Mouse (Mus musculus): ENCODE measurements around the gene Sgpp1. TPM values are rescaled to one million over a fixed set of nuclear protein-coding genes. Genes with fewer than 3 reads are reported as not detected.

Gene Sgpp1
- polyA plus RNA-seq, 1 experiment from 2014 or later: 12.7 TPM

DNA sequence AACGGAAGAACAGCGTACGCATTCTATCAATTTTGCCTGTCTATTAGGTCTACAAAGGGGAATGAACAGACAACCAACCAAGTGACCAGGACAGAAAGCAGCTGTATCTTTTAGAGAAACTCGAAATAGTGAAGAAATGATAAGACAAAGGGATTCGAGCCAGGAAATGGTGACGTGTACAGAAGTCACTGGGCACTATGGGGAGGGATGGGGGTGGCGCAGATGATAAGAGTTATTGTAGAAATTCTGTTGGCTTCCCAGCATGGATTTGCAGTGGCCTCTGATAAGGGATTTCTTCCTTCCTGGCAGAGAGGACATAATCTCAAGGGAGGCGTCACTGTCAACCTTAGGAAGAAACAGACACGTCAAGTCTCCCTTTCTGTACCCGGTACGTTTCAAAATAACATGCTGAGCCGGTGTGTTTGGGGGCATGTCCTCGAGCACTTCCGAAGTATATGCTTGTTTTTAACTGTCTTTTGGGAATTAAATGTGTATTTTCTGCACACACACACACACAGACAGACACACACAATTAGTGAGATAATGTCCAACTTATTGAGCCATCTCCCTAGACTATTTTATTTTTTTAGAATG is 10.3 kb upstream of the Sgpp1 start:
- peak; percentile 57; the same call in 1 of the 2 replicates for ATAC-seq
- Histone ChIP-seq H3K9me3 (ENCODE audit: low read length) (no peaks in the 10 kb centered on the region), H3K4me1 (ENCODE audit: insufficient read depth, low read depth, low read length) (no peaks in the 10 kb centered on the region), H3K4me3 (ENCODE audit: low read depth, low read length) (no peak overlapping the region), H3K9ac (replicated peaks; ENCODE audit: low read depth) (no peak overlapping the region), H3K27ac (ENCODE audit: low read length) (no peak overlapping the region), H3K36me3 (ENCODE audit: insufficient read depth, low read length) (no peaks in the 10 kb centered on the region), H3K4me2 (replicated peaks; ENCODE audit: low read depth, low read length) (no peak overlapping the region), H3K27me3 (replicated peaks; ENCODE audit: insufficient read depth, low read length) (no peaks in the 10 kb centered on the region)
- TF ChIP-seq CTCF (IDR thresholded peaks at IDR 0.05) (no peak), EP300 (IDR thresholded peaks at IDR 0.05) (no peak)
- peak; percentile 67 for DNase-seq (ENCODE audit: low spot score)
- 41% methylated on average over 14 of the region's 14 CpGs for WGBS

DNA sequence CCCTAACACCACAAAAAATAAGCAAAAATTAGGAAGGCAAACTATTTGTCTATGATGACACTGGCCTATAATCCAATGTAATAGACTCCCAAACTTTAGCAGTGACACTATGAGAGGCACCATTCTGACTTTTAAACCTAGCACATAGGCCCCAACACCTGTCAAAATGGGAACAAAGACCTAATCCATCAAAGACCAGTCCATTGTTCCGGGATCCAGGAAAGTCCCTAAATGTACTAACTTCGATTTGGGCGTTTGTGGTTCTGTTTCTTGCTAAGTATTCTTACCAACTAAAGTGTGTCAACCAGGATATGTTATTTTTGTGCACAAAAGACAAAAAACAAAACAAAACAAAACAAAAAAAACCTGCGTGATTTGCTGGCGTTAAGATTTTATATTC is 6.6 kb upstream of the Sgpp1 start:
- ATAC-seq (no peak), DNase-seq (ENCODE audit: low spot score) (no peak)
- no peak overlapping the region for H3K27ac ChIP-seq (ENCODE audit: low read length)
- no peak overlapping the region for H3K4me2 ChIP-seq (replicated peaks; ENCODE audit: low read depth, low read length)
- H3K27me3 ChIP-seq (replicated peaks; ENCODE audit: insufficient read depth, low read length): no peaks in the 10 kb centered on the region
- H3K4me1 ChIP-seq (ENCODE audit: insufficient read depth, low read depth, low read length): no peaks in the 10 kb centered on the region
- H3K9ac ChIP-seq (replicated peaks; ENCODE audit: low read depth): no peak overlapping the region
- no peak overlapping the region for H3K4me3 ChIP-seq (ENCODE audit: low read depth, low read length)
- TF ChIP-seq EP300 (IDR thresholded peaks at IDR 0.05) (no peak), CTCF (IDR thresholded peaks at IDR 0.05) (no peak)
- H3K36me3 ChIP-seq (ENCODE audit: insufficient read depth, low read length): no peaks in the 10 kb centered on the region
- 71% methylated on average over 5 of the region's 5 CpGs for WGBS
- H3K9me3 ChIP-seq (ENCODE audit: low read length): no peaks in the 10 kb centered on the region

GRCm38 (mm10) chr12:75741273-75741672 is 5.7 kb upstream of the Sgpp1 start:
- Histone ChIP-seq H3K27me3 (replicated peaks; ENCODE audit: insufficient read depth, low read length) (no peaks in the 10 kb centered on the region), H3K4me2 (replicated peaks; ENCODE audit: low read depth, low read length) (no peak overlapping the region), H3K9me3 (ENCODE audit: low read length) (no peaks in the 10 kb centered on the region), H3K9ac (replicated peaks; ENCODE audit: low read depth) (no peak overlapping the region), H3K4me1 (ENCODE audit: insufficient read depth, low read depth, low read length) (no peaks in the 10 kb centered on the region), H3K36me3 (ENCODE audit: insufficient read depth, low read length) (no peaks in the 10 kb centered on the region), H3K4me3 (ENCODE audit: low read depth, low read length) (no peak overlapping the region), H3K27ac (ENCODE audit: low read length) (no peak overlapping the region)
- no peak for DNase-seq (ENCODE audit: low spot score)
- TF ChIP-seq CTCF (IDR thresholded peaks at IDR 0.05) (no peak), EP300 (IDR thresholded peaks at IDR 0.05) (no peak)
- 88% methylated on average over 2 of the region's 2 CpGs for WGBS
- ATAC-seq: no peak

DNA sequence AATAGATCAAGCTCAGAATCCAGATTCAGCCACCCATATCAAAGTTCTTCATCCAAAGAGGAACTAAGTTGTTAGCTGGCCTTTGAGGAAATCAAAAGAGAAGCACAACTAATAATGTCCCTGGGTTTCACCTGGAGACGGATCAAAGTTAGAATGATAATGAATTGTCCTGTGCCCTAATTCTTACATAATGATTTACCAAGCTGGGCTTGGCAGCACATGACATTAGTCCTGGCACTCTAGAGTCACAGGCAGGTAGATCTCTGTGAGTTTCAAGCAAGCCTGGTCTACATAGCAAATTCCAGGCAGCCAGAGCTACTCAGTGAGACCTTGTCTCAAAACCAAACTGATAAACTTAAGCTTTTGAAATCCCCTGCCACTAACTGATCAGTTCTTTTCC is 4.9 kb upstream of the Sgpp1 start:
- no peak for DNase-seq (ENCODE audit: low spot score)
- H3K9me3 ChIP-seq (ENCODE audit: low read length): no peaks in the 10 kb centered on the region
- no peak overlapping the region for H3K4me2 ChIP-seq (replicated peaks; ENCODE audit: low read depth, low read length)
- H3K27ac ChIP-seq (ENCODE audit: low read length): no peak overlapping the region
- H3K4me3 ChIP-seq (ENCODE audit: low read depth, low read length): no peak overlapping the region
- H3K4me1 ChIP-seq (ENCODE audit: insufficient read depth, low read depth, low read length): 0 out of 2 replicates have a peak, but pooled peaks cover 4% of the 10 kb centered on the region
- H3K9ac ChIP-seq (replicated peaks; ENCODE audit: low read depth): no peak overlapping the region
- TF ChIP-seq EP300 (IDR thresholded peaks at IDR 0.05): no peak
- H3K36me3 ChIP-seq (ENCODE audit: insufficient read depth, low read length): no peaks in the 10 kb centered on the region
- 87% methylated on average over 1 of the region's 1 CpGs for WGBS
- no peaks in the 10 kb centered on the region for H3K27me3 ChIP-seq (replicated peaks; ENCODE audit: insufficient read depth, low read length)
- ATAC-seq: no peak

DNA sequence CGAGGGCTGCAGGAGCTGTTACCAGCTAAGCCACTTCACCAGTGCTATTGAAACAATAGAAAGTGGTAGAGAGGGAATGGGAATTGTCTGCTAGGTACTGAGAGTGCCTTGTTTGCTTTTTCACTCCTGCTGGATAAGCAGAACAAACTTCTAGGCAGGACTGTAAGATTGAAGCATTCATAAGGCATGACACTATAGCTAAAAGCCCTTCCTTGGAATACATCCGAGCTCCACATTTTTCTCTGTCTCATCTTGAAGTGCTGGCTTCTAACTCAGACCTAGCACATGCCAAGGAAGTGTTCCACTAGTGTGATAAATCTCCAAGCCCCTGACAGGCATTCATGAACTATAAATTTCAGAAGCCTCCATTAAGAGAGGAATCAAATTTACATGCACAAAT is 4.1 kb upstream of the Sgpp1 start:
- no peaks in the 10 kb centered on the region for H3K27me3 ChIP-seq (replicated peaks; ENCODE audit: insufficient read depth, low read length)
- no peaks in the 10 kb centered on the region for H3K36me3 ChIP-seq (ENCODE audit: insufficient read depth, low read length)
- ATAC-seq (no peak), DNase-seq (ENCODE audit: low spot score) (peak; percentile 13)
- no peak overlapping the region for H3K9ac ChIP-seq (replicated peaks; ENCODE audit: low read depth)
- H3K27ac ChIP-seq (ENCODE audit: low read length): no peak overlapping the region
- H3K9me3 ChIP-seq (ENCODE audit: low read length): no peaks in the 10 kb centered on the region
- no peak overlapping the region for H3K4me2 ChIP-seq (replicated peaks; ENCODE audit: low read depth, low read length)
- H3K4me3 ChIP-seq (ENCODE audit: low read depth, low read length): no peak overlapping the region
- 0 out of 2 replicates have a peak, but pooled peaks cover 4% of the 10 kb centered on the region for H3K4me1 ChIP-seq (ENCODE audit: insufficient read depth, low read depth, low read length)
- TF ChIP-seq CTCF (IDR thresholded peaks at IDR 0.05): no peak
- no peak for TF ChIP-seq EP300 (IDR thresholded peaks at IDR 0.05)
- WGBS: 23% methylated on average over 2 of the region's 2 CpGs

- no peaks in the 10 kb centered on the region for H3K27me3 ChIP-seq (replicated peaks; ENCODE audit: insufficient read depth, low read length)
- no peak overlapping the region for H3K4me3 ChIP-seq (ENCODE audit: low read depth, low read length)
- 0 out of 2 replicates have a peak, but pooled peaks cover 4% of the 10 kb centered on the region for H3K4me1 ChIP-seq (ENCODE audit: insufficient read depth, low read depth, low read length)
- no peaks in the 10 kb centered on the region for H3K36me3 ChIP-seq (ENCODE audit: insufficient read depth, low read length)
- H3K9me3 ChIP-seq (ENCODE audit: low read length): no peaks in the 10 kb centered on the region
- TF ChIP-seq EP300 (IDR thresholded peaks at IDR 0.05): no peak
- no peak for TF ChIP-seq CTCF (IDR thresholded peaks at IDR 0.05)
- ATAC-seq (no peak), DNase-seq (ENCODE audit: low spot score) (no peak)
- no peak overlapping the region for H3K27ac ChIP-seq (ENCODE audit: low read length)
- no peak overlapping the region for H3K9ac ChIP-seq (replicated peaks; ENCODE audit: low read depth)
- no peak overlapping the region for H3K4me2 ChIP-seq (replicated peaks; ENCODE audit: low read depth, low read length)
- WGBS: 63% methylated on average over 4 of the region's 4 CpGs
These were observed 767 bp upstream of the Sgpp1 start for GRCm38 (mm10) chr12:75736296-75736695.

DNA sequence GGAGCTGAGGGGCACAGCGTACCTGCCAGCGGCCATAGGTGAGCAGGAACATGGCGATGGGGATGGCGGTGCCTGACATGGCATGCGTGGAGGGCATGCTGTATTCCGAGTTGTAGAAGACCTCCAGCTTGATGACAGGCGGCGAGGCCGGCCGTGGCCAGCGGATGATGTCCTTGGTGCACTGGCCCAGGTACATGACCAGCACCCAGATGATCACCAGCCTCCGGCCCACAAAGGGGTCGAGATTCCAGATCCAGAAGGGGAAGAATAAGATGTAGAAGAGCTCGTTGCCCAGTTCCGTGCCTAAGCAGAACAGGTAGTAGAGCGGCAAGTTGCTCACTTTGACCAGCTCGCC is 661 bp downstream of the Sgpp1 start:
- peak; percentile 7 for DNase-seq (ENCODE audit: low spot score)
- Histone ChIP-seq H3K27ac (ENCODE audit: low read length) (peak overlapping the region; percentile 75; the same call in 1 of the 2 replicates), H3K9me3 (ENCODE audit: low read length) (no peaks in the 10 kb centered on the region), H3K36me3 (ENCODE audit: insufficient read depth, low read length) (no peaks in the 10 kb centered on the region), H3K9ac (replicated peaks; ENCODE audit: low read depth) (peak overlapping the region; percentile 83), H3K4me1 (ENCODE audit: insufficient read depth, low read depth, low read length) (0 out of 2 replicates have a peak, but pooled peaks cover 4% of the 10 kb centered on the region), H3K4me2 (replicated peaks; ENCODE audit: low read depth, low read length) (peak overlapping the region; percentile 91), H3K4me3 (ENCODE audit: low read depth, low read length) (peak overlapping the region; percentile 81), H3K27me3 (replicated peaks; ENCODE audit: insufficient read depth, low read length) (no peaks in the 10 kb centered on the region)
- 3% methylated on average over 17 of the region's 17 CpGs for WGBS
- TF ChIP-seq EP300 (IDR thresholded peaks at IDR 0.05): no peak
- no peak for TF ChIP-seq CTCF (IDR thresholded peaks at IDR 0.05)
- peak; percentile 10 for ATAC-seq

All from lung, postnatal 0 days (tissue).